Mouse (Mus musculus): ENCODE data around the gene Flt3l. TPM values are rescaled to one million over a fixed set of nuclear protein-coding genes. Genes with fewer than 3 reads are reported as not detected.
A peak's percentile ranks its signal among the peaks of the same experiment; 100 is the strongest.
"Not testable (repeated sequence)": the region's sequence is repeated elsewhere in the genome, so short reads cannot be mapped to it uniquely, and the experiment has no call there.

Flt3l gene
- total RNA-seq, 2 experiments from 2014 or later, result 4.5 to 5.8 TPM

- DNase-seq (ENCODE audit: low spot score in 2 of 2), result no peak
Observed at GRCm38 (mm10) chr7:45145460-45145859, 9.2 kb upstream of the Flt3l start.

GRCm38 (mm10) chr7:45144368-45145174 lies 8.3 kb upstream of the Flt3l start:
- no peak for DNase-seq (ENCODE audit: low spot score in 2 of 2)

DNA sequence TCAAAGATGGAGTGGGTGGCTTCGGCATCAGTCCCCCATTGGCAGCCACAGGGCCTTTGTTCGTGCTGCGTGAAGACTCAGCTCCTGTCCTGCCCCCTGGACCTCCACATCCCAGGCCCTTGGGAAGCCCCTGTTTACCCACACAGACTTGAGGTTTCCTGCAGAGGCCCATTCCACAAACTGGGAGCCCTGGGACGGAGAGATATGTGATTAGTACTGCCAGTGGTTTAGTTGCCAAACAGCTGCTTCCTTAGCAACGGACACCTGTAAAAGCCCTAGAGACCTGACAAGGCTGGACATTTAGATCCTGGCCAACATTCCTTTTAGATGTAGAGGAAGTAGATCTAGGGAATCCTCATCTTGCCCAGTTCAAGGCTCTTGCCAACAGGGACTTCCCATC lies 5.7 kb upstream of the Flt3l start:
- no peak for DNase-seq (ENCODE audit: low spot score in 2 of 2)

DNA sequence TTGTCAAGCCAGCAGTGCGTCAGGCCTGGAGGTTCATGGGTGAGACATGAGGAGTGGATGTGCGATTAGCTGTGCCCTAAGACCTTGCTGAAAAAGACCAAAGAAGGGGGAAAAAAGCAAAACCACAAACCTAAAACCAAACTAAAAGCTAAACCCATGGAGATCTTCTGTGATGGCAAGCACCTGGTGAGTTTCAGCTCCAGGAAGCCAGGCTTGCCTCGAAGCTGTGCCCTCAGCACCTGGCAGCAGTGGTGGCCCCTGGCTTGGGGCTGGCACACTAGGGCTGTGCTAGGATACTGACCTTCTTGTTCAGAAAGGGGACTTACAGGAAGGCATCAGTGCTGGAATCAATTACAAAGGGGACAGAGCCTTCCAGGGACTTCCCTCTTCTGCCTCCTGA lies 5.1 kb upstream of the Flt3l start:
- no peak for DNase-seq (ENCODE audit: low spot score in 2 of 2)

DNA sequence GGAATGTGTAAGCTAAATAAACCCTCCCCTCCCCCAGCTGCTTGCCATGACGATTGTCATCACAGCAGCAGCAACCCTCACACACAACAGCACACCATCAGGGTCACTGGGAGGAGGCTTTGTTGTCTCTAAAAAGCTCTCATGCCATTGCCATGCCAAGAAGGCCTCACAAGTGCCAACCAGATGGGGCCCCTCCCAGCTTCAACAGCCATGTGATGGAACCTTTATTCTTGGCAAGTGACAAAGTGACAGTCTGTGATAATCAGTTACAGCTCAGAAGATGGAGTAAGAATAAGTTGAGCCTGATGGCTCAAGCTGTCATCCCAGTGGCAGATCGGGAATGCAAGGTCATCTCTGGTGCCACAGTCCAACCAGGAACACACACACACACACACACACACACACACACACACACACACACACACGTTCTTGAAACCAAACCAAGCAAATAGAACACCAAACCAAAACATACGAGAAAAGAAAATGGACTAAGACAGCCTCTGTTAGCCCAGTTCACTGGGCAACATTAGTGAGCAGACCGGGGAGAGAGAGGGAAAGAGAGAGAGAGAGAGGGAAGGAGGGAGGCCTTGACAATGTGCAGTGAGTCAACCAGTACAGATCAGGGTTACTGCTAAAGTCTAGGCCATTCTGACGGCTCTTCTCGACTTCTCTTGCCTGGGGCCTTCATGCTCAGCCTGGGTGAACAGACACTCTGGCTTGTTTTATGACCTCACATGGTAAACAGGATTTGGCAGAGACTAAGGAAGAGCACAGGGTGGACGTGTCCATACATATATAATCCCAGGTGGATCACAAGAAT lies 3.9 kb upstream of the Flt3l start:
- DNase-seq (ENCODE audit: low spot score in 2 of 2), result no peak

- no peak for DNase-seq (ENCODE audit: low spot score in 2 of 2)
Observed at GRCm38 (mm10) chr7:45138403-45138802, 2.2 kb upstream of the Flt3l start.

DNA sequence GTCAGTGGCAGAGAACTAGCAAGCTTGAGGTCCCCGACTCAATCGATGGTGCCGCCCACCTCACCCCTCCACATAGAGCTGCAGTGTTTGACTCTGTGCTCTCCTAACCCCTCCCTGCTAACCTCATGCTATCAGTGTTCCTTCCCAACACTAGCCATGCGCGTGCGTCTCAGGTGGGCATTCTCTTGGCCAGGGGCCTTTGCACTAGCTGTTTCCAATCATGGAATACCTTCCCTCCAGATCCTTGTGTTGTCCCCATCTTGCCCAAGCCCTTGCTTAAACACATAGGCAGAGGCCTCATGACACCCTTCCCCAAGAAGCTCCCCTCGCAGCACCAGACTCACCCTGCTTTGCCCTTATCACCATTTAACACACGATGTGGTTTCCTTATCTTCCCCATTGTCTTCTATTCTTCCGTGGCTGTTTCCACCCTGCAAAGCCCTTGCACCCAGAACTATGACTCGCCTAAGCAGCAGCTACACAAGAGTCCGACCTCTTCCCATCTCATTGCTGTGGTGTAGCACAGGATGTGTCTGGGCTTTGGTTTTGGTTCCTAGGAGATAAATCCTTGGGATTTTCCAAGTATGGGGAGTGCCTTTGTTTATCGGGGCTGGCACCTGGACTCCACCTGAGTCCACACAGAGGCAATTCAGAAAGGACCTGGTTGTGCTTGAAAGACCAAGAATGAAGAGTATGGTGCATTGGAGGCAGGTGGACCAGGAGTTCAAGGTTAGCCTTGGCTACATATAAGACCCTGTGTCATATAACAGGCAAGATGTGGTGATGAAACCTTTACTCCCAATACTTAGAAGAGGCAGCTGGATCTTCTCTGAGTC lies 1.2 kb upstream of the Flt3l start:
- DNase-seq (ENCODE audit: low spot score in 2 of 2), result no peak

DNA sequence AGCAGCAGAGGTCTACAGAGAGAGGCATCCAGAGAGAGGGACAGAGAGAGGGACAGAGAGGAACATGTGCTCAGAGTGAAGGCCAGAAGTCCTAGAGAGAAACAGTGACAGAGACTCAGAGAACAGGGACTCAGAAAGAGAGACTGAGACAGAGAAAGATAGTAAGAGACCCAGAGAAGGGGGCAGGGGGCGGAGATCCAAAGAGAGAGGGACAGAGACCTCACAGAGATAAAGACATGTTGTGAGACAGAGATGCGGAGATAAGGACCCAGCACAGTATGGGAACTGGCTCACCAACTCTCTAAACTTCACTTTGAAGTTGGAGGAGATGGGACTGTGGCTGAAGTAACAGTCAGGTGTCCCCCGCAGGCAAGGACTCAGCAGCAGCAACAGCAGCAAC lies 862 bp downstream of the Flt3l start:
- no peak for DNase-seq (ENCODE audit: low spot score in 2 of 2)

DNA sequence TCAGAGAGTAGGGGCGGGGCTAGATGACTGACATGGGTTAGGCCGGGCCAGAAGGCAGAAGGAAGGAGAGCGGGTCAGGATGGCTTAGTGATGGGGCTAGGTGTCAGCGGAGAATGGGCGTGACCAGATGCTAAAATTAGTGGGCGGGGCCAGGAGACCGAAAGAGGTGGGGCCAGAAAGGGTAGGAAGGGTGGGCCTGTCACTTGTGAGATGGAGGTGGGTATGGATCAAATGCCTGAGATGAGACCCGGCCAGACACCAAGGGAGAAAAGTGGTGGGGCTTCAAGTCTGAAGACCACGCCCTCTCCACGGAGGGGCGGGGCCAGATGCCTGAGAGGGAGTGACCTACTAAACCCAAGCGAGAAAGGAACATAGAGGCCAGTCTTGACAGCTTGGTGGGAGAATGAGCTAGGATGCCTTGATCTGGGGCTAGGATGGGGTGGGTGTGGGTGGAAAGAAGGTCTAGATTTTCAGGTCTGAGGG lies 1.6 kb downstream of the Flt3l start:
- DNase-seq (ENCODE audit: low spot score in 2 of 2), result no peak

- DNase-seq (ENCODE audit: low spot score in 2 of 2), result no peak
Observed at GRCm38 (mm10) chr7:45133446-45134159, 2.6 kb downstream of the Flt3l start.

DNA sequence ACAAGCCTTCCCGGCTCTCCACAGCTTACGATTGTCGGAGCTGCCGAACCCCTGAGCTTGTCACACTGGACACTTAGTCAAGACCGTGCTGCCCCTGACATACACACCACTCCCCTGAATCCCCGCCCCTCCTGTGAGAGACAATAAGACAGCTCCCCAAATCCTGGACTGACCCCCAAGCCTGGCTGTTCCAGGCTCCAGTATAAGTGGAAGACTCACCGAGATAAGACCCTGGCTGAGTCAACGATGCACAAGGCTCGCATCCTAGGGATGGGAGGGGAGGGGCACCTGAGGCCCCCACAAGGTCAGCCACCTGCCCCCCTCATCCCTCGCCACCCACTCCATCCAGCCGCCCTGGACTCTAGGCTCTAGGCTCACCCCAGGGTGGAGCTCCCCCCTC lies 4.4 kb downstream of the Flt3l start:
- DNase-seq (ENCODE audit: low spot score in 2 of 2), result no peak

GRCm38 (mm10) chr7:45129776-45130512 lies 6.3 kb downstream of the Flt3l start:
- DNase-seq (ENCODE audit: low spot score in 2 of 2), result no peak

GRCm38 (mm10) chr7:45129318-45129717 lies 6.9 kb downstream of the Flt3l start:
- DNase-seq (ENCODE audit: low spot score in 2 of 2), result no peak

- DNase-seq (ENCODE audit: low spot score in 2 of 2), result peak; percentile 99 to 100
Observed at GRCm38 (mm10) chr7:45128624-45129246, 7.5 kb downstream of the Flt3l start, which contains the start of gene Rpl13a. Rpl13a (minus strand) TSS chr7:45128761.

DNA sequence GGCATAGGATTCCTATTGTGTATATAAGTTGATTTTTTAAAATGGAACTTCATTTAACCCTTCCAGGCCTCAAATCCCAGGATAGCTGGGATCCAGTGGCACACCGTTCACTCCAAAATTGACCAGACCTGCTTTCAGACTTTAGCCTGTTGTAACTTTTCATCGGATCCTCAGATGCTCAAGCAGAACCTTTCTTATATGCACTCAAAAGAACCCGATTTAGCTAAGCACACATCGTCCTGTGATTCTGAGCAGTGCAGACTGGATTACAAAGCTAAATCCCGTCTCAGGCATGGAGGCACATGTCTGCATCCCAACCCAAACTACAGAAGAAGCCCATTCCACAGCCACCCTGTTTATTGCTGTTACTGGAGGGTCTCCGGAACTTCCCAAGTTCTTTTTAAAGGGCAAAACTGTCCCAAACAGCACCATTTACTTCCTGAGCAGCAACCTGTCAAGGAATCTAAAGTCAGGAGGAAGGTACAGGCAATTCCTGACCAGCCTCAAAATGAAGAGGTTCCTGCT lies 8.5 kb downstream of the Flt3l start:
- no peak for DNase-seq (ENCODE audit: low spot score in 2 of 2)

DNA sequence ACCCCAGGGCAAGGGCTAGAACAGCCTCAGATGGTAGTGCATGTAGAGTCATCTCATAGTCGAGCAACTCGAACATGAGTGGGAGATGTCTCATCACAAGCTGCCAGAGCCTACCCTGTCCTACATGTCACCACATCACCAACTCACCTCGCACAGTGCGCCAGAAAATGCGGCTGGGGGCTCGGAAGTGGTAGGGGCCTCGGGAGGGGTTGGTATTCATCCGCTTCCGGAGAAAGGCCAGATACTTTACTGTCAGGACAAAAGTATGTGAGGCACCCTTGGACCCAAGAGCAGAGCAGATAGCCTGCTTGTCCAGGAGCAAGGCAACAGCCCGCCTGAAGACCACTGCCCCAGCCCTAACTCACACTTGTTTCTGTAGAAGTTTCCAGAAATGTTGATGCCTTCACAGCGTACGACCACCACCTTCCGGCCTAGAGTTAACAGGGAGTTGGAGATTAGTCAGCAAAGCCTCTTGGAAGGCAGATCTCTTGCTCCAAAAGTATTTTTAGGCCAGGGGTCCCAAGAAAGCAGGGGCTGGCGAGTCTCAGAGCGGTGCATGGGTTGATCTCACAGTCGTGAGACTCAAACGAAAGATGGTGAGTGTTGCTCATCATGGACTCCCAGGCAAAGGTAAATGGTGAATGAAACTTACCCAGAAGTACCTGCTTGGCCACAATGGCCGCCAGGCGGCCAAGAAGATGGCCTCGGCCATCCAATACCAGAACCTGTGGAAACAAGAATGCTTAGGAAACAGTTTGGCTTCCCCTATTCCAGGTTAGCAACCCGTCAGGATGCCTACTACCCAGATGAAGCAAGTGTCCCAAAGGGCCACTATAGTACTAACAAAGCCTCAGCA lies 9.2 kb downstream of the Flt3l start:
- DNase-seq (ENCODE audit: low spot score in 2 of 2), result no peak

GRCm38 (mm10) chr7:45126147-45126843 lies 9.9 kb downstream of the Flt3l start:
- DNase-seq (ENCODE audit: low spot score in 2 of 2), result no peak

DNA sequence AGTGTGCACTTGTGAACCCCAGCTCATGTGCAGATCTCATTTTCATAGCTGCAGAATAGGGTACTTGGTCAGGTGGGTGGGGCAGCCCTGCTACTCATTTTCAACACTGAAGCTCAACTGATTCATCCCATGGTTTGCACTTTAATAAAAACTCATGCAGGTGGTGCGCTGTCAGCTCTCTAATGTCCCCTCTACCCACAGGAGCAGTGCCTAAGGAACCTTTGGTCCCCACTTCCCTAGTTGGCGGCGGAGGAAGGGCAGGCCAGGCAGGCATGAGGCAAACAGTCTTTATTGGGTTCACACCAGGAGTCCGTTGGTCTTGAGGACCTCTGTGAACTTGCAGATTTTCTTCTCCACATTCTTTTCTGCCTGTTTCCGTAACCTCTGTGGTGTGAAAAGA lies 10.6 kb downstream of the Flt3l start:
- not testable (repeated sequence) for DNase-seq (ENCODE audit: low spot score in 2 of 2)
